Mouse (Mus musculus): ENCODE data around the gene Gpr152. TPM values are rescaled to one million over a fixed set of nuclear protein-coding genes. Genes with fewer than 3 reads are reported as not detected.

The Gpr152 gene
- total and polyA plus RNA-seq, 3 experiments = 0.03 TPM; not detected in 2

DNA sequence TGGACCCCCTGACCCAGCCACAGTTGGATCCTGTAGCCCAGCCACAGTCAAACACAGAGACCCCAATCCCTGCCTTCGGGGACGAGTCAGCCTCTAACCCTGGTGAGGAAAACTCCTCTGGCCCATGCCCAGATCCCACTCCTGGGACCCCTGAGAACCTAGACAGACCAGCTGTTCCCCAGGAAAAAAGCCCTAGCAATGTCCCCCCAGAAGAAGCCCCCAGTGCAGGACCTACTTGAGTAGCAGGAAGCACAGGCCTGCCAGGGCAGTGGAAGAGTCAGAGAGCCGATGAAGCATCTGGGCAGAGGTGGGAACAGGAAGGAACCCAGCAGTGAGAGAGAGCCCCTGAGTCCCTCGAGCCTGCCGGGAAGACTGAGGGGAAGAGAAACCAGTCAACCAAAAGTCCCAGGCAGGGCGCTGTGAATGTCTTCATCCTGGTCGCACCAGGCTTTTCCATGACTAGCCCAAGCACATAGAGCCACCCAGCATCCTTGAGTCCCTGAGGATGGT lies 4.2 kb downstream of the Gpr152 start, which contains the start of gene Cabp4:
TSS of gene Cabp4 (minus strand) at position 275 of the 510 bp plus-strand sequence.
- Histone ChIP-seq H3K36me3 (ENCODE audit: control insufficient read depth in 1 of 2, insufficient read depth in 2 of 2, low read length in 2 of 2) (peaks cover 0 to 3% of the 10 kb centered on the region in 2 experiments; a peak in 1 of 4 replicates), H3K4me3 (ENCODE audit: control insufficient read depth in 1 of 2, insufficient read depth in 1 of 2, low read depth in 2 of 2, low read length in 2 of 2) (no peak within 1 kb of the TSS), H3K4me1 (ENCODE audit: control insufficient read depth in 1 of 2, insufficient read depth in 2 of 2, low read length in 2 of 2) (peaks cover 5% of the 10 kb centered on the region in 2 experiments; a peak in 2 of 4 replicates), H3K9me3 (replicated peaks; ENCODE audit: insufficient read depth, low read length) (no peaks in the 10 kb centered on the region), H3K27me3 (ENCODE audit: control insufficient read depth in 1 of 2, insufficient read depth in 2 of 2, low read length in 2 of 2) (no peaks in the 10 kb centered on the region; a peak in 1 of 4 replicates), H3K79me2 (ENCODE audit: control insufficient read depth, insufficient read depth, low read length, poor library complexity) (peaks cover 1% of the 10 kb centered on the region), H3K27ac (ENCODE audit: control insufficient read depth, low read depth, low read length) (no peak within 1 kb of the TSS), H3K9ac (ENCODE audit: control insufficient read depth, low read depth, low read length, poor library complexity, severe bottlenecking) (no peak within 1 kb of the TSS)
- TF ChIP-seq MXI1 (IDR thresholded peaks at IDR 0.05; ENCODE audit: low read depth, low read length) (no peak), ZNF384 (IDR thresholded peaks at IDR 0.05; ENCODE audit: low read depth, low read length) (no peak), KAT2A (conservative IDR thresholded peaks at IDR 0.05; ENCODE audit: low read depth, low read length) (no peak)
- DNase-seq (ENCODE audit: low read depth, low spot score) = no peak

DNA sequence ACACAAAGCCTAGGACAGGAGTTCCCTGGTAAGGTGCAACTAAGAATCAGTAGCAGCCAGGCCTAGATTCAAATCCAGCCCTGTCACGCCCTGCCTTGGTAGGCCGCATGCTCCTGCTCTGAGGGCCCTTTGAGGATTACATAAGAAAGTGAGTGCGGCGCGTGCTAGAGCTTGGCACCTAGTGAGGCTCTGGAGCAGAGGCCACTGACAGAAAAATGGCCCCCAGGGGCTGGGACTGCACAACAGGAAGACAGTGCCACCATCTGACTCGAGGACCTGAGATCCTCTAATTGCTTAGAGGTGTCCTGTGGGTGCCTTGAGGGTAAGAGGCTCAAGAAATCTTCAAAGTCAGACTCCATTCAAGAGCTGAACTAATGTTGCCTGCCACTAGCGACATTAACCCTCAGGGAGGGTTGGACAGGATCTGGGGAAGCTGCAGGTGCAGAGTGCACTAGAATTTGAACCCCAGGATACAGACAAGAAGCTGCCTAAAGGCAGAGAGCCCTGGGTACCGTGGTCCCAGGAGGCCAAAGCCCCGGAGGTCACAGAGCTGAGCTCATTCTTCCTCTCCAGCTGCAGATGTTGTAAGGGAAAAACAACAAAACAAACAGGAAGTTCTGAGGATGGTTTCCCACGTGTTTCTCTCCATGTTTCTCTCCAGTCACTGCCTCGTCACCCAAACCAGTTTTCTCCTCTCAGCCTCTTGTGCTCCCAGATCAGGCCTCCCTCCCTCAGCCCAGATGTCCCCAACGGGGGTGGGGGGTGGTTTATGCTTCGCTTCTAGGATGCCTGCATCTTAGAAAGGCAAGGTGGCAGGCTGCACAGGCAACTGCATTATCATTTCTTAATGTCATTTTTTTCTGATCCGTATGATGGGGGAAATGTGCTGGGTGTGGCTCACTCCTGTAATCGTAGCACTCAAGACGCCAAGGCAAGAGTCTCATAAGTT lies 5.2 kb downstream of the Gpr152 start:
- no peaks in the 10 kb centered on the region; a peak in 1 of 4 replicates for H3K27me3 ChIP-seq (ENCODE audit: control insufficient read depth in 1 of 2, insufficient read depth in 2 of 2, low read length in 2 of 2)
- no peak for DNase-seq (ENCODE audit: low read depth, low spot score)
- H3K79me2 ChIP-seq (ENCODE audit: control insufficient read depth, insufficient read depth, low read length, poor library complexity) = peaks cover 8% of the 10 kb centered on the region
- no peak overlapping the region for H3K4me3 ChIP-seq (ENCODE audit: control insufficient read depth in 1 of 2, insufficient read depth in 1 of 2, low read depth in 2 of 2, low read length in 2 of 2)
- H3K4me1 ChIP-seq (ENCODE audit: control insufficient read depth in 1 of 2, insufficient read depth in 2 of 2, low read length in 2 of 2) = peaks cover 5 to 13% of the 10 kb centered on the region in 2 experiments; a peak in 3 of 4 replicates
- peaks cover 0 to 3% of the 10 kb centered on the region in 2 experiments; a peak in 1 of 4 replicates for H3K36me3 ChIP-seq (ENCODE audit: control insufficient read depth in 1 of 2, insufficient read depth in 2 of 2, low read length in 2 of 2)
- H3K9me3 ChIP-seq (replicated peaks; ENCODE audit: insufficient read depth, low read length) = no peaks in the 10 kb centered on the region
- TF ChIP-seq ZC3H11A (IDR thresholded peaks at IDR 0.05; ENCODE audit: low read depth, low read length) (no peak), EP300 (IDR thresholded peaks at IDR 0.05; ENCODE audit: low read depth in 1 of 2, low read length in 2 of 2) (no peak), NELFE (IDR thresholded peaks at IDR 0.05; ENCODE audit: low read depth, low read length) (no peak), BHLHE40 (IDR thresholded peaks at IDR 0.05; ENCODE audit: borderline replicate concordance, low read depth, low read length) (no peak), POLR2AphosphoS2 (IDR thresholded peaks at IDR 0.05; ENCODE audit: low read length) (no peak), SMC3 (IDR thresholded peaks at IDR 0.05; ENCODE audit: low read depth, low read length) (no peak), MAX (IDR thresholded peaks at IDR 0.05; ENCODE audit: low read length) (no peak), CHD1 (IDR thresholded peaks at IDR 0.05; ENCODE audit: low read depth, low read length) (no peak), RCOR1 (IDR thresholded peaks at IDR 0.05; ENCODE audit: low read depth, low read length) (no peak), JUND (IDR thresholded peaks at IDR 0.05; ENCODE audit: low read depth, low read length) (no peak), MAZ (IDR thresholded peaks at IDR 0.05; ENCODE audit: low read depth, low read length) (no peak), CHD2 (IDR thresholded peaks at IDR 0.05; ENCODE audit: low read length) (no peak), MAFK (IDR thresholded peaks at IDR 0.05; ENCODE audit: borderline replicate concordance, low read depth, low read length) (no peak), ZKSCAN1 (IDR thresholded peaks at IDR 0.05; ENCODE audit: low read depth, low read length) (no peak), MYB (IDR thresholded peaks at IDR 0.05; ENCODE audit: low read depth, low read length) (no peak), POLR2AphosphoS5 (IDR thresholded peaks at IDR 0.05; ENCODE audit: borderline replicate concordance, low read depth, low read length) (no peak)
- H3K9ac ChIP-seq (ENCODE audit: control insufficient read depth, low read depth, low read length, poor library complexity, severe bottlenecking) = no peak overlapping the region
- no peak overlapping the region for H3K27ac ChIP-seq (ENCODE audit: control insufficient read depth, low read depth, low read length)

Data from MEL (cell line).